Mouse (Mus musculus): ENCODE results near the gene Hsd3b7. TPM values are rescaled to one million over a fixed set of nuclear protein-coding genes. Genes with fewer than 3 reads are reported as not detected.

The Hsd3b7 gene
- total RNA-seq, 4 experiments from 2014 or later = 1.5 to 4.2 (median 1.9) TPM

Other genes starting within 250 kb of the Hsd3b7 start
- not detected for gene Tmem265, start 239.2 kb upstream of the Hsd3b7 start, total RNA-seq (2022)
- 10 to 100 TPM in 1 of 4 experiments, 1 to 10 TPM in 3; 8.0 to 10.6 (median 8.4) TPM for gene Phkg2, start 227.3 kb upstream of the Hsd3b7 start, total RNA-seq (2022)
- gene Ccdc189, start 212.0 kb upstream of the Hsd3b7 start, total RNA-seq (2022) = 1 to 10 TPM; 2.0 to 2.6 (median 2.2) TPM
- gene Rnf40, start 211.8 kb upstream of the Hsd3b7 start, total RNA-seq (2022) = 10 to 100 TPM; 28.6 to 32.3 (median 30.6) TPM
- 1 to 10 TPM; 6.8 to 7.8 (median 7.4) TPM for gene Zfp629, start 184.8 kb upstream of the Hsd3b7 start, total RNA-seq (2022)
- gene Bcl7c, start 91.7 kb upstream of the Hsd3b7 start, total RNA-seq (2022) = 10 to 100 TPM; 33.5 to 36.0 (median 34.1) TPM
- 10 to 100 TPM; 15.2 to 20.3 (median 17.1) TPM for gene Ctf1, start 87.9 kb upstream of the Hsd3b7 start, total RNA-seq (2022)
- not detected for gene Ctf2, start 68.4 kb upstream of the Hsd3b7 start, total RNA-seq (2022)
- gene Fbxl19, start 56.1 kb upstream of the Hsd3b7 start, total RNA-seq (2022) = 1 to 10 TPM in 2 of 4 experiments, under 1 TPM in 2; 0.92 to 1.6 (median 1.1) TPM
- 10 to 100 TPM; 12.2 to 13.6 (median 12.9) TPM for gene Orai3, start 30.8 kb upstream of the Hsd3b7 start, total RNA-seq (2022)
- 10 to 100 TPM; 16.4 to 22.8 (median 18.6) TPM for gene Setd1a, start 23.9 kb upstream of the Hsd3b7 start, total RNA-seq (2022)
- 1 to 10 TPM; 1.6 to 2.3 (median 2.1) TPM for gene Gm49388, start 15.0 kb upstream of the Hsd3b7 start, total RNA-seq (2022)
- gene Stx4a, start 23.7 kb downstream of the Hsd3b7 start, total RNA-seq (2022) = 10 to 100 TPM; 44.5 to 64.1 (median 50.8) TPM
- gene Stx1b, start 23.9 kb downstream of the Hsd3b7 start, total RNA-seq (2022) = 1 to 10 TPM in 1 of 4 experiments, under 1 TPM in 3; 0.53 to 1.0 (median 0.75) TPM
- 10 to 100 TPM; 12.2 to 14.5 (median 14.0) TPM for gene Zfp646, start 75.6 kb downstream of the Hsd3b7 start, total RNA-seq (2022)
- 1 to 10 TPM; 3.1 to 4.6 (median 4.5) TPM for gene Zfp668, start 76.2 kb downstream of the Hsd3b7 start, total RNA-seq (2022)
- gene Prss53, start 90.4 kb downstream of the Hsd3b7 start, total RNA-seq (2022) = 1 to 10 TPM; 1.5 to 1.8 (median 1.7) TPM
- not detected for gene Gm21974, start 94.8 kb downstream of the Hsd3b7 start, total RNA-seq (2022)
- 1 to 10 TPM; 5.3 to 9.9 (median 8.6) TPM for gene Vkorc1, start 95.0 kb downstream of the Hsd3b7 start, total RNA-seq (2022)
- 100 to 1,000 TPM; 163 to 190 (median 180) TPM for gene Bckdk, start 103.5 kb downstream of the Hsd3b7 start, total RNA-seq (2022)
- 10 to 100 TPM; 20.8 to 30.8 (median 23.0) TPM for gene Kat8, start 111.9 kb downstream of the Hsd3b7 start, total RNA-seq (2022)
- not detected for gene Prss8, start 129.5 kb downstream of the Hsd3b7 start, total RNA-seq (2022)
- gene Prss36, start 146.1 kb downstream of the Hsd3b7 start, total RNA-seq (2022) = 1 to 10 TPM; 5.7 to 8.9 (median 7.9) TPM
- gene Fus, start 166.9 kb downstream of the Hsd3b7 start, total RNA-seq (2022) = 10 to 100 TPM; 52.0 to 94.3 (median 70.5) TPM
- under 1 TPM in 3 of 4 experiments, not detected in 1; 0.21 to 0.75 (median 0.43) TPM for gene Pycard, start 193.3 kb downstream of the Hsd3b7 start, total RNA-seq (2022)
- 100 to 1,000 TPM; 204 to 246 (median 223) TPM for gene Trim72, start 203.3 kb downstream of the Hsd3b7 start, total RNA-seq (2022)